ENCODE assay signal across 31 mouse cellular contexts in genomic region chr10:91197704-91198103, GRCm38 (mm10).
"Had no signal": no experiment of that assay in that cellular context is flagged by ENCODE, and none has a peak within 500 bp of the region (broad histone marks: within the 10 kb centered on the region; RNA-seq: fewer than 3 reads in every experiment).

No protein-coding gene starts in this region.

- H3K4me2 ChIP-seq: limb, embryonic 12.5 days; limb, embryonic 13.5 days; limb, embryonic 15.5 days; liver, embryonic 11.5 days; liver, embryonic 12.5 days; liver, embryonic 13.5 days; liver, embryonic 15.5 days; lung, embryonic 14.5 days; lung, embryonic 15.5 days; midbrain, embryonic 12.5 days; midbrain, embryonic 13.5 days; midbrain, embryonic 15.5 days; neural tube, embryonic 12.5 days had no signal

- ATAC-seq: liver, embryonic 12.5 days; liver, postnatal 0 days; lung, postnatal 0 days; midbrain, embryonic 13.5 days; midbrain, embryonic 15.5 days had no signal

- H3K27me3 ChIP-seq: limb, embryonic 12.5 days; limb, embryonic 13.5 days; limb, embryonic 15.5 days; liver, embryonic 12.5 days; liver, embryonic 13.5 days; liver, embryonic 15.5 days; lung, embryonic 15.5 days; midbrain, embryonic 12.5 days; midbrain, embryonic 13.5 days; midbrain, embryonic 15.5 days; neural tube, embryonic 12.5 days had no signal

- H3K36me3 ChIP-seq: limb, embryonic 10.5 days; limb, embryonic 12.5 days; limb, embryonic 13.5 days; limb, embryonic 15.5 days; liver, embryonic 12.5 days; liver, embryonic 13.5 days; liver, embryonic 15.5 days; lung, embryonic 15.5 days; midbrain, embryonic 10.5 days; midbrain, embryonic 12.5 days; midbrain, embryonic 13.5 days; midbrain, embryonic 15.5 days; neural tube, embryonic 12.5 days had no signal

- H3K9ac ChIP-seq: limb, embryonic 12.5 days; limb, embryonic 13.5 days; limb, embryonic 15.5 days; liver, embryonic 12.5 days; liver, embryonic 13.5 days; liver, embryonic 14.5 days; liver, embryonic 15.5 days; liver, postnatal 0 days; lung, embryonic 14.5 days; lung, embryonic 15.5 days; midbrain, embryonic 12.5 days; midbrain, embryonic 13.5 days; midbrain, embryonic 15.5 days; neural tube, embryonic 12.5 days had no signal

- H3K27ac ChIP-seq: left cerebral cortex, adult 2 months; limb, embryonic 10.5 days; limb, embryonic 12.5 days; limb, embryonic 13.5 days; limb, embryonic 15.5 days; liver, embryonic 12.5 days; liver, embryonic 13.5 days; liver, embryonic 14.5 days; liver, embryonic 15.5 days; lung, embryonic 15.5 days; macrophage; midbrain, embryonic 10.5 days; midbrain, embryonic 12.5 days; midbrain, embryonic 13.5 days; midbrain, embryonic 15.5 days; neural tube, embryonic 12.5 days had no signal

- H3K4me1 ChIP-seq: limb, embryonic 10.5 days; limb, embryonic 12.5 days; limb, embryonic 13.5 days; limb, embryonic 15.5 days; liver, embryonic 12.5 days; liver, embryonic 13.5 days; liver, embryonic 15.5 days; lung, embryonic 15.5 days; megakaryocyte, embryonic 14.5 days; midbrain, embryonic 10.5 days; midbrain, embryonic 12.5 days; midbrain, embryonic 13.5 days; midbrain, embryonic 15.5 days; neural tube, embryonic 12.5 days had no signal

- H3K9me3 ChIP-seq: limb, embryonic 10.5 days; limb, embryonic 15.5 days; liver, embryonic 12.5 days; liver, embryonic 13.5 days; lung, embryonic 15.5 days; midbrain, embryonic 10.5 days; midbrain, embryonic 12.5 days; midbrain, embryonic 13.5 days; midbrain, embryonic 15.5 days; neural tube, embryonic 12.5 days had no signal

- DNase-seq: left cerebral cortex, postnatal 4 days; liver; liver, embryonic 13.5 days; liver, postnatal 0 days; lung, adult 18-20 months; lung, adult 2 months; lung, embryonic 14.5 days; lung, postnatal 10 days; lung, postnatal 14 days; lung, postnatal 36 days; lung, postnatal 4 days; midbrain, embryonic 14.5 days had no signal

- H3K4me3 ChIP-seq: left cerebral cortex, adult 2 months; limb, embryonic 10.5 days; limb, embryonic 12.5 days; limb, embryonic 13.5 days; limb, embryonic 15.5 days; liver, embryonic 12.5 days; liver, embryonic 13.5 days; liver, embryonic 15.5 days; lung, embryonic 15.5 days; megakaryocyte, embryonic 14.5 days; midbrain, embryonic 10.5 days; midbrain, embryonic 12.5 days; midbrain, embryonic 13.5 days; midbrain, embryonic 15.5 days; myocyte; neural tube, embryonic 12.5 days had no signal
